Mouse (Mus musculus) testis, adult 2 months (tissue): ENCODE results near the gene Lemd1.
A peak's percentile ranks its signal among the peaks of the same experiment; 100 is the strongest.

Source experiments
- CTCF ChIP-seq: fragments of 200-500 bp; IDR thresholded peaks from 2 replicates; pipeline ENCODE4 v1.5.1; 2012; ENCODE audit warnings: low read depth, mild to moderate bottlenecking, inconsistent platforms, low read length, moderate library complexity; ENCODE audit not compliant: control insufficient read depth, insufficient read depth, insufficient replicate concordance
- POLR2A ChIP-seq: fragments of 200-500 bp; IDR thresholded peaks from 2 replicates; pipeline ENCODE4 v1.6.1; 2012; ENCODE audit warnings: low read depth, mild to moderate bottlenecking, inconsistent platforms, low read length, moderate library complexity; ENCODE audit not compliant: control insufficient read depth

GRCm38 (mm10) chr1:132237585-132238159 lies 46.4 kb downstream of the Lemd1 start:
- TF ChIP-seq CTCF (peak; percentile 66), POLR2A (no peak)
